Mouse (Mus musculus): ENCODE measurements around the gene Nip7. TPM values are rescaled to one million over a fixed set of nuclear protein-coding genes. Genes with fewer than 3 reads are reported as not detected.

Nip7 gene
- polyA plus RNA-seq (2014; fragmentation: Nextera tagmentation; extraction: Ambion mirVana) = 99.7 and 101 TPM in 2 replicates

- under 1% methylated on average over 88 of the region's 88 CpGs for WGBS
- peaks cover 17% of the 10 kb centered on the region; the same call in 1 of the 2 replicates for H3K36me3 ChIP-seq (ENCODE audit: control insufficient read depth, insufficient read depth, low read length)
- DNase-seq (ENCODE audit: low spot score) = peak; percentile 97
- H3K4me2 ChIP-seq (ENCODE audit: low read depth, low read length, severe bottlenecking) = peak within 1 kb of the TSS; percentile 92
- peaks cover 5% of the 10 kb centered on the region; the same call in 1 of the 2 replicates for H3K4me1 ChIP-seq (replicated peaks; ENCODE audit: control insufficient read depth, insufficient read depth, low read length)
- no peaks in the 10 kb centered on the region for H3K9me3 ChIP-seq (ENCODE audit: control insufficient read depth, low read length)
- 0 out of 2 replicates have a peak within 1 kb of the TSS, but pooled peaks have one; percentile 18 for H3K27ac ChIP-seq (ENCODE audit: low read depth, low read length)
- H3K27me3 ChIP-seq (ENCODE audit: control insufficient read depth, insufficient read depth, low read length) = no peaks in the 10 kb centered on the region
- H3K4me3 ChIP-seq (ENCODE audit: low read depth, low read length) = peak within 1 kb of the TSS; percentile 99
- ATAC-seq (replicated peaks; ENCODE audit: low FRiP score) = peak; percentile 94
- peak within 1 kb of the TSS; percentile 83 for H3K9ac ChIP-seq (ENCODE audit: low read length)
Measured at GRCm38 (mm10) chr8:107056076-107056972, at the start of gene Nip7, which contains the start of gene Cog8. Nip7 (plus strand) TSS chr8:107056877. Cog8 (minus strand) TSS chr8:107056689.

DNA sequence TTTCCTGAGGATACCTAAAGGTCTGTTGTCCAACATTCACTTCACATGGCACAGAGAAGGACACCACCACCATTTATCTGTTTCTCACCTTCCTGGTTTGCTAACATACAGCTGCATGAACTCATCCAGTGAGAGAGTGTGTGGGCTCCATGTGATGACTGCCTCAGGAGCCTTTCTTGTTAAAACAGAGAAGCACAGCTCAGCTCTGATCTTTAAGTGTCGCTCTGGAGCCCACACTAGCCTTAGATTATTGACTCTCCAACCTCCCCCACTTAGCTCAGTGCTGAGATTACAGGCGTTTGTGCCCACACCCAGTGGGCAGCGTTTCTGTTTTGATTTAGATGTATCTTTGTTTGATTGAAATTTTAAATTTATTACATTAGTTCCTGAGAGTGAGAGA is 48.9 kb upstream of the Nip7 start:
- H3K9ac ChIP-seq (ENCODE audit: low read length) = no peak overlapping the region
- no peak overlapping the region for H3K4me2 ChIP-seq (ENCODE audit: low read depth, low read length, severe bottlenecking)
- no peak for ATAC-seq (replicated peaks; ENCODE audit: low FRiP score)
- no peaks in the 10 kb centered on the region for H3K9me3 ChIP-seq (ENCODE audit: control insufficient read depth, low read length)
- no peak overlapping the region for H3K4me3 ChIP-seq (ENCODE audit: low read depth, low read length)
- DNase-seq (ENCODE audit: low spot score) = no peak
- H3K36me3 ChIP-seq (ENCODE audit: control insufficient read depth, insufficient read depth, low read length) = no peaks in the 10 kb centered on the region; the same call in 1 of the 2 replicates
- no peaks in the 10 kb centered on the region for H3K27me3 ChIP-seq (ENCODE audit: control insufficient read depth, insufficient read depth, low read length)
- WGBS = 86% methylated on average over 3 of the region's 3 CpGs
- H3K27ac ChIP-seq (ENCODE audit: low read depth, low read length) = no peak overlapping the region
- H3K4me1 ChIP-seq (replicated peaks; ENCODE audit: control insufficient read depth, insufficient read depth, low read length) = no peaks in the 10 kb centered on the region

DNA sequence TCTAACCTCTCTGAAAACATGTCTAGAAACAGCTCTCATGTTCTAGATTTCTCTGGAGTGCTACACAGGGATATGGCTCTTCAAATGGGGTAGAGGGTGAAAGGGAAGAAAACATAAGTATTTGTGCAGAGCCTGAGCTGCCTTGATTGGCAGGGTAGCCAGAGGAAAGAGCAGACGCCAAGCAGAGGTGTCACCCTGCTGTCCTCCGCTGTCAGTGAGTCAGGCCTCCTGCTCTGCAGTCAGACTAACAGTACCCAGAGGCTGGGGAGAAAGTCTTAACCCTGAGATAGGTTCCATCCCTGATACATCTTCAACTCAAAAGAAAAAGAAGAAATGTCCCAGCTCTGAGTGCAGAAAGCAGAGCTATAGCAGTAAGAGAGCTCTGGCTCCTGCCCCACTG is 44.0 kb upstream of the Nip7 start:
- Histone ChIP-seq H3K9me3 (ENCODE audit: control insufficient read depth, low read length) (no peaks in the 10 kb centered on the region), H3K27me3 (ENCODE audit: control insufficient read depth, insufficient read depth, low read length) (no peaks in the 10 kb centered on the region), H3K36me3 (ENCODE audit: control insufficient read depth, insufficient read depth, low read length) (no peaks in the 10 kb centered on the region; the same call in 1 of the 2 replicates), H3K9ac (ENCODE audit: low read length) (no peak overlapping the region), H3K4me3 (ENCODE audit: low read depth, low read length) (no peak overlapping the region), H3K4me1 (replicated peaks; ENCODE audit: control insufficient read depth, insufficient read depth, low read length) (no peaks in the 10 kb centered on the region), H3K4me2 (ENCODE audit: low read depth, low read length, severe bottlenecking) (no peak overlapping the region), H3K27ac (ENCODE audit: low read depth, low read length) (no peak overlapping the region)
- ATAC-seq (replicated peaks; ENCODE audit: low FRiP score) (no peak), DNase-seq (ENCODE audit: low spot score) (no peak)
- 85% methylated on average over 2 of the region's 2 CpGs for WGBS

GRCm38 (mm10) chr8:107014915-107015314 is 41.8 kb upstream of the Nip7 start:
- no peak overlapping the region for H3K4me2 ChIP-seq (ENCODE audit: low read depth, low read length, severe bottlenecking)
- no peaks in the 10 kb centered on the region for H3K9me3 ChIP-seq (ENCODE audit: control insufficient read depth, low read length)
- H3K4me3 ChIP-seq (ENCODE audit: low read depth, low read length) = no peak overlapping the region
- 83% methylated on average over 1 of the region's 1 CpGs for WGBS
- H3K27me3 ChIP-seq (ENCODE audit: control insufficient read depth, insufficient read depth, low read length) = no peaks in the 10 kb centered on the region
- ATAC-seq (replicated peaks; ENCODE audit: low FRiP score) (no peak), DNase-seq (ENCODE audit: low spot score) (no peak)
- H3K27ac ChIP-seq (ENCODE audit: low read depth, low read length) = no peak overlapping the region
- no peak overlapping the region for H3K9ac ChIP-seq (ENCODE audit: low read length)
- H3K4me1 ChIP-seq (replicated peaks; ENCODE audit: control insufficient read depth, insufficient read depth, low read length) = no peaks in the 10 kb centered on the region
- H3K36me3 ChIP-seq (ENCODE audit: control insufficient read depth, insufficient read depth, low read length) = no peaks in the 10 kb centered on the region; the same call in 1 of the 2 replicates

- no peak for DNase-seq (ENCODE audit: low spot score)
- no peak overlapping the region for H3K4me2 ChIP-seq (ENCODE audit: low read depth, low read length, severe bottlenecking)
- no peaks in the 10 kb centered on the region for H3K27me3 ChIP-seq (ENCODE audit: control insufficient read depth, insufficient read depth, low read length)
- 95% methylated on average over 8 of the region's 8 CpGs for WGBS
- H3K9ac ChIP-seq (ENCODE audit: low read length) = no peak overlapping the region
- H3K36me3 ChIP-seq (ENCODE audit: control insufficient read depth, insufficient read depth, low read length) = no peaks in the 10 kb centered on the region
- no peaks in the 10 kb centered on the region for H3K4me1 ChIP-seq (replicated peaks; ENCODE audit: control insufficient read depth, insufficient read depth, low read length)
- H3K27ac ChIP-seq (ENCODE audit: low read depth, low read length) = no peak overlapping the region
- ATAC-seq (replicated peaks; ENCODE audit: low FRiP score) = no peak
- no peaks in the 10 kb centered on the region for H3K9me3 ChIP-seq (ENCODE audit: control insufficient read depth, low read length)
- H3K4me3 ChIP-seq (ENCODE audit: low read depth, low read length) = no peak overlapping the region
Measured at GRCm38 (mm10) chr8:107023479-107023878, 33.2 kb upstream of the Nip7 start.

DNA sequence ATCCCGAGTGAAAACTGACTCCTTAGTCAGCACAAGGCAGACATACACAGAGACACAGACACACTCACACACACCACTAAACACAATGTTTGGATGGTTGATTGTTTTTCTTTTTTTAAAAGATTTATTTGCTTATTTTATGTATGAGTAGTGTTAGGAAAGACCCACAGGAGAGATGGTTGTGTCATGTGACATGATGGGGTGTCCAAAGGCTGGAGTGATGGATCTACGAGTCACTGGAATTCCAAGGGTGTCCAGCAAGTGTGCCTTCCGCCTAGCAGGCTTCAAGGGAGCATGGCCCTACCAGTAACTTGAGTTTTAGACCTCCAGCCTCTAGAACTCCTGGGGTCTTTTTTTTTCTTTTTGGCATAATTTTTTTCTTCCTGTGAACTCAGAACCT is 27.4 kb upstream of the Nip7 start:
- no peak for ATAC-seq (replicated peaks; ENCODE audit: low FRiP score)
- no peak overlapping the region for H3K9ac ChIP-seq (ENCODE audit: low read length)
- no peak for DNase-seq (ENCODE audit: low spot score)
- peaks cover 6% of the 10 kb centered on the region; the same call in 1 of the 2 replicates for H3K4me1 ChIP-seq (replicated peaks; ENCODE audit: control insufficient read depth, insufficient read depth, low read length)
- H3K9me3 ChIP-seq (ENCODE audit: control insufficient read depth, low read length) = no peaks in the 10 kb centered on the region
- H3K27ac ChIP-seq (ENCODE audit: low read depth, low read length) = no peak overlapping the region
- 79% methylated on average over 3 of the region's 3 CpGs for WGBS
- no peaks in the 10 kb centered on the region for H3K27me3 ChIP-seq (ENCODE audit: control insufficient read depth, insufficient read depth, low read length)
- no peak overlapping the region for H3K4me3 ChIP-seq (ENCODE audit: low read depth, low read length)
- no peaks in the 10 kb centered on the region for H3K36me3 ChIP-seq (ENCODE audit: control insufficient read depth, insufficient read depth, low read length)
- H3K4me2 ChIP-seq (ENCODE audit: low read depth, low read length, severe bottlenecking) = no peak overlapping the region

GRCm38 (mm10) chr8:107030058-107030457 is 26.6 kb upstream of the Nip7 start:
- no peak for DNase-seq (ENCODE audit: low spot score)
- Histone ChIP-seq H3K4me2 (ENCODE audit: low read depth, low read length, severe bottlenecking) (no peak overlapping the region), H3K9ac (ENCODE audit: low read length) (no peak overlapping the region), H3K27ac (ENCODE audit: low read depth, low read length) (no peak overlapping the region), H3K36me3 (ENCODE audit: control insufficient read depth, insufficient read depth, low read length) (no peaks in the 10 kb centered on the region), H3K4me3 (ENCODE audit: low read depth, low read length) (no peak overlapping the region), H3K9me3 (ENCODE audit: control insufficient read depth, low read length) (no peaks in the 10 kb centered on the region), H3K4me1 (replicated peaks; ENCODE audit: control insufficient read depth, insufficient read depth, low read length) (peaks cover 6% of the 10 kb centered on the region; the same call in 1 of the 2 replicates), H3K27me3 (ENCODE audit: control insufficient read depth, insufficient read depth, low read length) (no peaks in the 10 kb centered on the region)
- ATAC-seq (replicated peaks; ENCODE audit: low FRiP score) = no peak
- 78% methylated on average over 5 of the region's 5 CpGs for WGBS

DNA sequence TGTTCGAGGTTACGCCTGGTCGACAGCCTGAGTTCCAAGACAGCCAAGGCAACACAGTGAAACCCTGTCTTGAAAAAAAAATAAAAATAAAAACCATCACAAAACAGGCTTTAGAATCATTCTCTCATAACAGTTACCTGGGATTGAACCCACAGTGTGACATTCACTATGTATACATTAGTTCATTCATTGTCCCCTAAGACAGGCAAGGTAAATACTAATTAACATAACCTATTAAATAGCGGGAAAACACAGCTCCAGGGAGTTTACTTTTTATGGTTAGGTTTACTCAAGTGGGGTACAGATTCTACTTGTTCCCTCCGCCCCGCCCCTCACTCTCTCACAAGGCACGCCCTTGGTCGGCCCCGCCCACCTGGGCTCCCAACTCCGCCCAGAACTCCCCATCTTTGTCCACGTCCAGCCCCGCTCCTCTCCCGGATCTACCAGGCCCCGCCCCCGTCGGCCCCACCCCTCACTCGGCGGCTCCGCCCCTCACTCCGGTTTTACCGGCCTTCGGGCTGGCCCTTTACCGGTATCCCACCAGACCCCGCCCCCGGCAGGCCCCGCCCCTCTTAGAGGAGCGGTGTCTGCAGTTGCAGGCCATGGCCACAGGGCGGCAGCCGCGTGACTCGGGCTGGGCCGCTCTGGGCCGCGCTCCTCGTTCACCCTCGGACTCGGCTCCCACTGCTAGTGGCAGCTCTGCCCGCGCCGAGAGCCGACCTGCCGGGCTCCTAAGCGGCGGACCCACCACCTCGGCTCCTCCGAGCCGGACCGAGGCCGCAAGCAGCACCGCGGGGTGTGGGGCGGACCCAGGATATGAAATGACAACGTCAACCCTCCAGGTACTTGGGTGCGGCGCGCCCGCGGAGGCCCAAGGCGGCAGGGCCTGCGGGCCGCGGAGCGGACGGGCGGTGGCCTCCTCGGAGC is 25.8 kb upstream of the Nip7 start, which contains the start of gene Vps4a:
Vps4a (plus strand) TSS at position 573 of the 927 bp plus-strand sequence.
- no peaks in the 10 kb centered on the region for H3K9me3 ChIP-seq (ENCODE audit: control insufficient read depth, low read length)
- no peaks in the 10 kb centered on the region for H3K36me3 ChIP-seq (ENCODE audit: control insufficient read depth, insufficient read depth, low read length)
- peak within 1 kb of the TSS; percentile 94 for H3K4me2 ChIP-seq (ENCODE audit: low read depth, low read length, severe bottlenecking)
- DNase-seq (ENCODE audit: low spot score) (peak; percentile 99), ATAC-seq (replicated peaks; ENCODE audit: low FRiP score) (peak; percentile 95)
- H3K4me1 ChIP-seq (replicated peaks; ENCODE audit: control insufficient read depth, insufficient read depth, low read length) = peaks cover 6% of the 10 kb centered on the region; the same call in 1 of the 2 replicates
- H3K27me3 ChIP-seq (ENCODE audit: control insufficient read depth, insufficient read depth, low read length) = no peaks in the 10 kb centered on the region
- peak within 1 kb of the TSS; percentile 95 for H3K9ac ChIP-seq (ENCODE audit: low read length)
- no peak within 1 kb of the TSS for H3K27ac ChIP-seq (ENCODE audit: low read depth, low read length)
- peak within 1 kb of the TSS; percentile 98 for H3K4me3 ChIP-seq (ENCODE audit: low read depth, low read length)
- WGBS = 5% methylated on average over 66 of the region's 66 CpGs
